Mouse (Mus musculus) liver, embryonic 14.5 days (tissue): ENCODE measurements around the gene Hmgb1.

Source experiments
- CTCF ChIP-seq: IDR thresholded peaks from 2 replicates; pipeline ENCODE4 v1.5.1; 2016; ENCODE audit warnings: antibody characterized with exemption, low read depth, control low read depth
- EP300 ChIP-seq: IDR thresholded peaks from 2 replicates; pipeline ENCODE4 v1.6.1; 2016; ENCODE audit warnings: antibody characterized with exemption, low read depth

GRCm38 (mm10) chr5:149170841-149171588 is 13.3 kb downstream of the Hmgb1 start:
- TF ChIP-seq EP300 (no peak), CTCF (no peak)
